Mouse (Mus musculus) C2C12 (cell line): ENCODE data around the gene Snrpd3. TPM values are rescaled to one million over a fixed set of nuclear protein-coding genes. Genes with fewer than 3 reads are reported as not detected.

ENCODE experiments used
- H3K27me3 ChIP-seq: one replicate; pipeline ENCODE4 v1.6.1; 2011; ENCODE audit not compliant: control insufficient read depth, insufficient read depth, insufficient read length
- H3K36me3 ChIP-seq: one replicate; pipeline ENCODE4 v1.6.1; 2011; ENCODE audit not compliant: control insufficient read depth, insufficient read depth
- H3K4me3 ChIP-seq: one replicate; pipeline ENCODE4 v1.5.1; 2011; ENCODE audit warnings: mild to moderate bottlenecking, control low read depth; ENCODE audit not compliant: poor library complexity, insufficient read depth, severe bottlenecking
- H3K79me2 ChIP-seq: one replicate; pipeline ENCODE4 v1.6.1; 2011; ENCODE audit not compliant: control insufficient read depth, insufficient read depth
- H3K79me3 ChIP-seq: one replicate; pipeline ENCODE4 v1.6.1; 2011; ENCODE audit warnings: low read depth, control low read depth
- H3ac ChIP-seq: one replicate; pipeline ENCODE3; 2011; ENCODE audit warnings: low read depth; ENCODE audit not compliant: control insufficient read depth, insufficient read length
- CEBPB ChIP-seq: IDR thresholded peaks from one replicate; pipeline ENCODE4 v1.6.1; 2011; ENCODE audit warnings: low read depth, mild to moderate bottlenecking, control low read depth, moderate library complexity
- CTCF ChIP-seq: IDR thresholded peaks from one replicate; pipeline ENCODE4 v1.5.1; 2011; ENCODE audit not compliant: control insufficient read depth, insufficient read depth, insufficient read length
- FOSL1 ChIP-seq: IDR thresholded peaks from one replicate; pipeline ENCODE4 v1.8.0; 2011; ENCODE audit warnings: mild to moderate bottlenecking, low read length; ENCODE audit not compliant: poor library complexity, insufficient read depth, severe bottlenecking
- MAX ChIP-seq: IDR thresholded peaks from one replicate; pipeline ENCODE4 v1.6.1; 2011; ENCODE audit warnings: mild to moderate bottlenecking, control low read depth
- MYOD1 ChIP-seq: IDR thresholded peaks from one replicate; pipeline ENCODE4 v1.6.1; 2011; ENCODE audit warnings: low read depth; ENCODE audit not compliant: control insufficient read depth, insufficient read length
- MYOG ChIP-seq: IDR thresholded peaks from one replicate; pipeline ENCODE4 v1.6.1; 2011; ENCODE audit not compliant: control insufficient read depth, insufficient read length; ENCODE audit errors: extremely low read depth
- USF1 ChIP-seq: IDR thresholded peaks from one replicate; pipeline ENCODE4 v1.6.1; 2011; ENCODE audit warnings: low read depth, mild to moderate bottlenecking, control low read depth, moderate library complexity
- polyA plus RNA-seq: library from polyadenylated mRNA; unstranded; fragments of >200 nt; fragmentation: generic; extraction: Trizol; gene quantifications from one replicate; pipeline ENCODE4 v1.2.1, GENCODE M21; 2012; ENCODE audit warnings: missing spikeins

Gene Snrpd3
- polyA plus RNA-seq, 1 experiment = 358 TPM

DNA sequence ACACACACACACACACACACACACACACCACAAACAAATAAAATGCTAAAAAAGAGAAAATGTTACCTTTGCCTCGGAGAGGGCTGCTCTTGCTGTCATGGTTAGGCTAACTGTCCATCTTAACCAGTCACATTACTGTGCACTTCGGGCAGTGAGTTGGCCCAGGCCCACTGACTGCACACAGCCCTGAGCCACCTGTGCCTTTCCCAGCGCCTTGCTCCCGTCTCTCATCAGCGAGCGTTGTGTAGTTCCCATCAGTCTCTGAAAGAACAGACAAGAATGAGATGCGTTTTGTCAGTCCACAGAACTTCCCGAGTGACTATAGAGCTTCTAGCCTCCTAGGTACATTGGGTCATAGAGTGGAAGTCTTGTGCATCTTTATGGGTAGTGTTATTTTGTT is 16.9 kb downstream of the Snrpd3 start:
- H3K79me2 ChIP-seq = peaks cover 53% of the 10 kb centered on the region
- H3K36me3 ChIP-seq = peaks cover 59% of the 10 kb centered on the region
- no peaks in the 10 kb centered on the region for H3K27me3 ChIP-seq
- no peak overlapping the region for H3ac ChIP-seq
- H3K79me3 ChIP-seq = peaks cover 23% of the 10 kb centered on the region
- H3K4me3 ChIP-seq = no peak overlapping the region
- TF ChIP-seq CTCF (no peak), FOSL1 (no peak), MYOG (no peak), MAX (no peak), MYOD1 (no peak), USF1 (no peak), CEBPB (no peak)

DNA sequence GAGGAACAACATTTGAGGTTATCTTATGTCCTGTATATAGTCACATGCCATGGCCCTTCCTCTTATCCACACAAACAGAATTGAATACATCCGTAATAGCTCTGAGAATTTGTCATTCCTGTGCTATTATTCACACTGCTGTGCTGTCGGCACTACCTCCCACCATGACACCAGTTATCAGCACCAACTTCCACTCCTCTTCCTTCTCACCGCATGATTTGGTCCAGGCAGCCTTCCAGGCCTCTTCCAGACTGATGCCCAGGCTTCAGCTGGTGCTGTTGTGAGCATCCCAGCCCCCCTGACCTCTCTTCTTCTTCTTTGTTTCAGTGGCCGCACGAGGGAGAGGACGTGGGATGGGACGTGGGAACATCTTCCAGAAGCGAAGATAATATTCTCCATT is 17.6 kb downstream of the Snrpd3 start:
- peaks cover 55% of the 10 kb centered on the region for H3K36me3 ChIP-seq
- TF ChIP-seq USF1 = no peak
- no peak for TF ChIP-seq FOSL1
- TF ChIP-seq MYOG = no peak
- TF ChIP-seq MAX = no peak
- H3ac ChIP-seq = no peak overlapping the region
- peaks cover 18% of the 10 kb centered on the region for H3K79me3 ChIP-seq
- H3K4me3 ChIP-seq = no peak overlapping the region
- H3K79me2 ChIP-seq = peaks cover 46% of the 10 kb centered on the region
- no peaks in the 10 kb centered on the region for H3K27me3 ChIP-seq

DNA sequence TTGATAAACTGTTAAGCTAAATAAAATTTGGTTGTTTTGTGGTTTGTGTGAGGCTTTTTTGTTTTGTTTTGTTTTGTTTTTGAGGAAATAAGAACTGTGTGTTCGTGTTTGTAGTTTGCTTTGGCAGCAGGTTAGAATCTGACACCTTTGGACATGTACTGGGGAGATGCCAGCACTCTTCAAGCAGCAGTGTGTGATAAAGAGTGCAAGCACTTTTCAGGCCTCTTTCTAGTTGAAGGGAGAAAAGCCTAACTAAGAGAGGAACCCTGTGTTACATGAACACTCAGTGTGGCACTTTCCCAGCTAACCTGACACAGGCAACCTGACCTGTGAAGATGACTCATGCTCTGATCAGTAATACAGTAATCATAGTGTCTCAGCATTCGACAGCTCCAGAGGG is 18.1 kb downstream of the Snrpd3 start:
- H3K36me3 ChIP-seq = peaks cover 51% of the 10 kb centered on the region
- H3K79me3 ChIP-seq = peaks cover 14% of the 10 kb centered on the region
- TF ChIP-seq CEBPB (no peak), USF1 (no peak), MAX (no peak), CTCF (no peak), MYOD1 (no peak), MYOG (no peak), FOSL1 (no peak)
- no peak overlapping the region for H3ac ChIP-seq
- H3K27me3 ChIP-seq = no peaks in the 10 kb centered on the region
- H3K79me2 ChIP-seq = peaks cover 41% of the 10 kb centered on the region
- no peak overlapping the region for H3K4me3 ChIP-seq

- H3ac ChIP-seq = no peak overlapping the region
- H3K36me3 ChIP-seq = peaks cover 51% of the 10 kb centered on the region
- no peak overlapping the region for H3K4me3 ChIP-seq
- no peak for TF ChIP-seq USF1
- TF ChIP-seq CEBPB = no peak
- no peak for TF ChIP-seq MAX
- no peak for TF ChIP-seq CTCF
- no peak for TF ChIP-seq MYOD1
- no peak for TF ChIP-seq FOSL1
- no peak for TF ChIP-seq MYOG
- H3K79me3 ChIP-seq = peaks cover 12% of the 10 kb centered on the region
- peaks cover 34% of the 10 kb centered on the region for H3K79me2 ChIP-seq
- H3K27me3 ChIP-seq = no peaks in the 10 kb centered on the region
Measured at GRCm38 (mm10) chr10:75536123-75536522, 18.8 kb downstream of the Snrpd3 start.

- Histone ChIP-seq H3K79me2 (no peaks in the 10 kb centered on the region), H3ac (peak overlapping the region; percentile 18), H3K27me3 (no peaks in the 10 kb centered on the region), H3K79me3 (no peaks in the 10 kb centered on the region), H3K36me3 (no peaks in the 10 kb centered on the region), H3K4me3 (no peak overlapping the region)
- TF ChIP-seq MYOD1 = no peak
- no peak for TF ChIP-seq MAX
- TF ChIP-seq FOSL1 = no peak
- TF ChIP-seq CTCF = no peak
- no peak for TF ChIP-seq MYOG
- TF ChIP-seq USF1 = no peak
- no peak for TF ChIP-seq CEBPB
Measured at GRCm38 (mm10) chr10:75547901-75548300, 30.6 kb downstream of the Snrpd3 start.

GRCm38 (mm10) chr10:75548486-75548885 is 31.1 kb downstream of the Snrpd3 start:
- Histone ChIP-seq H3K4me3 (no peak overlapping the region), H3K79me2 (no peaks in the 10 kb centered on the region), H3K79me3 (no peaks in the 10 kb centered on the region), H3K27me3 (no peaks in the 10 kb centered on the region), H3K36me3 (no peaks in the 10 kb centered on the region), H3ac (no peak overlapping the region)
- TF ChIP-seq FOSL1 (peak; percentile 32), MAX (peak; percentile 56), CEBPB (no peak)
